Mouse (Mus musculus): ENCODE data around the gene Hcrtr1. TPM values are rescaled to one million over a fixed set of nuclear protein-coding genes. Genes with fewer than 3 reads are reported as not detected.

Hcrtr1 gene
- polyA plus RNA-seq, 1 experiment from 2014 or later, result 0.43 TPM

- Histone ChIP-seq H3K27ac (peak overlapping the region; percentile 93), H3K9me3 (no peaks in the 10 kb centered on the region; the same call in 1 of the 2 replicates), H3K27me3 (ENCODE audit: insufficient read depth, poor library complexity, severe bottlenecking) (no peaks in the 10 kb centered on the region), H3K4me1 (peaks cover 24% of the 10 kb centered on the region), H3K4me3 (peak overlapping the region; percentile 89), H3K36me3 (no peaks in the 10 kb centered on the region)
- DNase-seq (ENCODE audit: low spot score), result no peak
- 11% methylated on average over 14 of the region's 14 CpGs for WGBS
These were observed 32.1 kb downstream of the Hcrtr1 start for GRCm38 (mm10) chr4:130107065-130107443.

- Histone ChIP-seq H3K27me3 (ENCODE audit: insufficient read depth, poor library complexity, severe bottlenecking) (peaks cover 20% of the 10 kb centered on the region; the same call in 1 of the 2 replicates), H3K27ac (no peak overlapping the region), H3K4me1 (peaks cover 24% of the 10 kb centered on the region), H3K9me3 (no peaks in the 10 kb centered on the region; the same call in 1 of the 2 replicates), H3K36me3 (no peaks in the 10 kb centered on the region), H3K4me3 (no peak overlapping the region)
- DNase-seq (ENCODE audit: low spot score), result no peak
- WGBS, result 67% methylated on average over 4 of the region's 4 CpGs
These were observed 34.6 kb downstream of the Hcrtr1 start for GRCm38 (mm10) chr4:130104584-130104983.

- Histone ChIP-seq H3K27ac (no peak overlapping the region), H3K36me3 (no peaks in the 10 kb centered on the region), H3K4me1 (peaks cover 18% of the 10 kb centered on the region), H3K27me3 (ENCODE audit: insufficient read depth, poor library complexity, severe bottlenecking) (peaks cover 30% of the 10 kb centered on the region), H3K9me3 (no peaks in the 10 kb centered on the region; the same call in 1 of the 2 replicates), H3K4me3 (no peak overlapping the region)
- DNase-seq (ENCODE audit: low spot score), result no peak
- WGBS, result 71% methylated on average over 12 of the region's 12 CpGs
These were observed 35.5 kb downstream of the Hcrtr1 start for GRCm38 (mm10) chr4:130103632-130104031.

GRCm38 (mm10) chr4:130102111-130102651 lies 37.0 kb downstream of the Hcrtr1 start, which contains the start of gene Pef1:
Gene Pef1 (plus strand): TSS chr4:130102558.
- H3K27me3 ChIP-seq (ENCODE audit: insufficient read depth, poor library complexity, severe bottlenecking), result peaks cover 44% of the 10 kb centered on the region
- H3K36me3 ChIP-seq, result no peaks in the 10 kb centered on the region
- no peak within 1 kb of the TSS for H3K27ac ChIP-seq
- WGBS, result 15% methylated on average over 6 of the region's 6 CpGs
- H3K4me1 ChIP-seq, result peaks cover 17% of the 10 kb centered on the region
- no peaks in the 10 kb centered on the region; the same call in 1 of the 2 replicates for H3K9me3 ChIP-seq
- no peak for DNase-seq (ENCODE audit: low spot score)
- no peak within 1 kb of the TSS for H3K4me3 ChIP-seq

GRCm38 (mm10) chr4:130101183-130101582 lies 38.0 kb downstream of the Hcrtr1 start:
- Histone ChIP-seq H3K4me1 (peaks cover 16% of the 10 kb centered on the region), H3K27me3 (ENCODE audit: insufficient read depth, poor library complexity, severe bottlenecking) (peaks cover 53% of the 10 kb centered on the region), H3K27ac (no peak overlapping the region), H3K36me3 (no peaks in the 10 kb centered on the region), H3K9me3 (no peaks in the 10 kb centered on the region; the same call in 1 of the 2 replicates), H3K4me3 (no peak overlapping the region)
- no peak for DNase-seq (ENCODE audit: low spot score)
- WGBS, result 36% methylated on average over 8 of the region's 8 CpGs

GRCm38 (mm10) chr4:130095137-130095536 lies 44.0 kb downstream of the Hcrtr1 start:
- WGBS, result 34% methylated on average over 3 of the region's 3 CpGs

GRCm38 (mm10) chr4:130087293-130087692 lies 51.9 kb downstream of the Hcrtr1 start:
- DNase-seq (ENCODE audit: low spot score), result peak; percentile 91
- no peak overlapping the region for H3K4me3 ChIP-seq
- H3K27ac ChIP-seq, result no peak overlapping the region
- 12% methylated on average over 7 of the region's 7 CpGs for WGBS
- peaks cover 22% of the 10 kb centered on the region; the same call in 1 of the 2 replicates for H3K4me1 ChIP-seq
- no peaks in the 10 kb centered on the region for H3K9me3 ChIP-seq
- H3K27me3 ChIP-seq (ENCODE audit: insufficient read depth, poor library complexity, severe bottlenecking), result peaks cover 93% of the 10 kb centered on the region
- no peaks in the 10 kb centered on the region for H3K36me3 ChIP-seq

More at GRCm38 (mm10) chr4:130095137-130095536, 44.0 kb downstream of the Hcrtr1 start:
- Histone ChIP-seq H3K27ac (no peak overlapping the region), H3K36me3 (no peaks in the 10 kb centered on the region), H3K4me1 (peaks cover 16% of the 10 kb centered on the region), H3K9me3 (no peaks in the 10 kb centered on the region), H3K27me3 (ENCODE audit: insufficient read depth, poor library complexity, severe bottlenecking) (peaks cover 98% of the 10 kb centered on the region), H3K4me3 (no peak overlapping the region)
- DNase-seq (ENCODE audit: low spot score), result no peak

GRCm38 (mm10) chr4:130085246-130085820 lies 53.8 kb downstream of the Hcrtr1 start:
- Histone ChIP-seq H3K4me3 (no peak overlapping the region), H3K9me3 (no peaks in the 10 kb centered on the region), H3K27me3 (ENCODE audit: insufficient read depth, poor library complexity, severe bottlenecking) (peaks cover 94% of the 10 kb centered on the region), H3K36me3 (no peaks in the 10 kb centered on the region), H3K27ac (no peak overlapping the region), H3K4me1 (peaks cover 35% of the 10 kb centered on the region)
- no peak for DNase-seq (ENCODE audit: low spot score)
- 75% methylated on average over 12 of the region's 12 CpGs for WGBS

GRCm38 (mm10) chr4:130084331-130084945 lies 54.7 kb downstream of the Hcrtr1 start:
- peaks cover 92% of the 10 kb centered on the region for H3K27me3 ChIP-seq (ENCODE audit: insufficient read depth, poor library complexity, severe bottlenecking)
- H3K27ac ChIP-seq, result 0 out of 2 replicates have a peak overlapping the region, but pooled peaks have one; percentile 25
- H3K9me3 ChIP-seq, result no peaks in the 10 kb centered on the region
- H3K36me3 ChIP-seq, result no peaks in the 10 kb centered on the region
- DNase-seq (ENCODE audit: low spot score), result no peak
- WGBS, result 53% methylated on average over 7 of the region's 7 CpGs
- no peak overlapping the region for H3K4me3 ChIP-seq
- peaks cover 35% of the 10 kb centered on the region for H3K4me1 ChIP-seq

GRCm38 (mm10) chr4:130082211-130082610 lies 56.9 kb downstream of the Hcrtr1 start:
- H3K27me3 ChIP-seq (ENCODE audit: insufficient read depth, poor library complexity, severe bottlenecking), result peaks cover 95% of the 10 kb centered on the region
- H3K27ac ChIP-seq, result peak overlapping the region; percentile 19; the same call in 1 of the 2 replicates
- WGBS, result 51% methylated on average over 9 of the region's 9 CpGs
- H3K36me3 ChIP-seq, result no peaks in the 10 kb centered on the region
- H3K4me3 ChIP-seq, result no peak overlapping the region
- no peak for DNase-seq (ENCODE audit: low spot score)
- H3K9me3 ChIP-seq, result no peaks in the 10 kb centered on the region
- H3K4me1 ChIP-seq, result peaks cover 45% of the 10 kb centered on the region

- H3K27ac ChIP-seq, result peak overlapping the region; percentile 19
- H3K27me3 ChIP-seq (ENCODE audit: insufficient read depth, poor library complexity, severe bottlenecking), result peaks cover 98% of the 10 kb centered on the region
- H3K4me3 ChIP-seq, result no peak overlapping the region
- H3K9me3 ChIP-seq, result no peaks in the 10 kb centered on the region
- peaks cover 49% of the 10 kb centered on the region for H3K4me1 ChIP-seq
- no peak for DNase-seq (ENCODE audit: low spot score)
- WGBS, result 61% methylated on average over 19 of the region's 19 CpGs
- no peaks in the 10 kb centered on the region for H3K36me3 ChIP-seq
These were observed 57.6 kb downstream of the Hcrtr1 start for GRCm38 (mm10) chr4:130081345-130082190.

Data from heart, embryonic 10.5 days (tissue).